15 mouse cellular contexts compared by ENCODE assay signal in genomic region chr11:105901501-105901900, GRCm38 (mm10). TPM values are rescaled to one million over a fixed set of nuclear protein-coding genes. Genes with fewer than 3 reads are reported as not detected.
DNase-seq lines count a peak whose midpoint lies in the region; ATAC-seq and TF ChIP-seq lines count a peak whose summit lies in the region.
"Had no signal": no experiment of that assay in that cellular context is flagged by ENCODE, and none has a peak within 500 bp of the region (broad histone marks: within the 10 kb centered on the region; RNA-seq: fewer than 3 reads in every experiment).

No protein-coding gene starts in this region.

- peak; percentile 30 for TF ChIP-seq RAD21 in CH12.LX (IDR thresholded peaks at IDR 0.05; ENCODE audit: low read depth, low read length)

- peak; percentile 49 for DNase-seq in heart, postnatal 0 days (ENCODE audit: low spot score)
- no peak for DNase-seq in heart, postnatal 4 days
- DNase-seq in CH12.LX (ENCODE audit: extremely low read depth), result peak; percentile 27
- peak; percentile 29 for DNase-seq in splenic B cell, adult 2 months (ENCODE audit: low read depth, low spot score)
- no peak for DNase-seq in thymus, postnatal 25 days
- DNase-seq in right cerebral cortex, postnatal 36 days (ENCODE audit: low spot score in 2 of 2), result no peak
- DNase-seq: adrenal gland, adult 8-10 months; cerebellum, adult 8-10 months; embryo, embryonic 11 days; lung, adult 18-20 months had no signal

- no peaks in the 10 kb centered on the region for H3K9me3 ChIP-seq in heart, postnatal 0 days (replicated peaks; ENCODE audit: control insufficient read depth, low read length)
- no peaks in the 10 kb centered on the region for H3K9me3 ChIP-seq in CH12.LX (replicated peaks; ENCODE audit: low read length)
- H3K9me3 ChIP-seq: hindbrain, embryonic 12.5 days had no signal

- H3K4me1 ChIP-seq in heart, postnatal 0 days (ENCODE audit: control insufficient read depth, insufficient read depth), result 0 out of 2 replicates have a peak, but pooled peaks cover 6% of the 10 kb centered on the region
- peaks cover 0 to 16% of the 10 kb centered on the region in 2 experiments; a peak in 2 of 4 replicates for H3K4me1 ChIP-seq in CH12.LX (ENCODE audit: control insufficient read depth in 1 of 2, insufficient read depth in 2 of 2)
- H3K4me1 ChIP-seq: hindbrain, embryonic 12.5 days had no signal

- no peak overlapping the region for H3K9ac ChIP-seq in heart, postnatal 0 days (replicated peaks; ENCODE audit: low read depth, low read length)
- H3K9ac ChIP-seq in CH12.LX (ENCODE audit: insufficient read depth, low read depth), result no peak overlapping the region
- H3K9ac ChIP-seq: hindbrain, embryonic 12.5 days had no signal

- H3K27ac ChIP-seq in heart, postnatal 0 days (ENCODE audit: low read depth), result peak overlapping the region; percentile 69
- no peak overlapping the region for H3K27ac ChIP-seq in CH12.LX (ENCODE audit: insufficient read depth, low read depth)
- H3K27ac ChIP-seq: hindbrain, embryonic 12.5 days; kidney, postnatal 0 days had no signal

- H3K27me3 ChIP-seq in heart, postnatal 0 days (ENCODE audit: control insufficient read depth, insufficient read depth, low read length), result no peaks in the 10 kb centered on the region
- H3K27me3 ChIP-seq in CH12.LX (replicated peaks), result no peaks in the 10 kb centered on the region
- no peaks in the 10 kb centered on the region for H3K27me3 ChIP-seq in splenic B cell, adult 2 months (ENCODE audit: control insufficient read depth, insufficient read depth, low read length, poor library complexity, severe bottlenecking)
- H3K27me3 ChIP-seq: hindbrain, embryonic 12.5 days had no signal

- no peaks in the 10 kb centered on the region for H3K79me2 ChIP-seq in CH12.LX (replicated peaks; ENCODE audit: control insufficient read depth, extremely low read depth, insufficient read depth, poor library complexity, severe bottlenecking)

- H3K36me3 ChIP-seq in heart, postnatal 0 days (replicated peaks; ENCODE audit: control insufficient read depth, insufficient read depth, low read length), result peaks cover 15% of the 10 kb centered on the region
- peaks cover 0 to 20% of the 10 kb centered on the region in 2 experiments for H3K36me3 ChIP-seq in CH12.LX (replicated peaks in 1 of 2; ENCODE audit: control insufficient read depth in 1 of 2, insufficient read depth in 1 of 2, low read length in 1 of 2)
- H3K36me3 ChIP-seq in splenic B cell, adult 2 months (ENCODE audit: control insufficient read depth, insufficient read depth, low read length, poor library complexity, severe bottlenecking), result no peaks in the 10 kb centered on the region

- in situ Hi-C loops in CH12.LX (cut with MboI; ENCODE audit: low pct_ligation_motif_present, low pct_unique_long_range_greater_than_20kb, low sequenced_read_pairs), result no loop called here

- dilution Hi-C loops in CH12.LX (cut with MboI; ENCODE audit: extremely low pct_ligation_motif_present, extremely low pct_unique_long_range_greater_than_20kb, low sequenced_read_pairs), result no loop called here

- H3K4me3 ChIP-seq in heart, postnatal 0 days (ENCODE audit: low read depth, low read length), result no peak overlapping the region
- H3K4me3 ChIP-seq in CH12.LX (replicated peaks in 1 of 3; ENCODE audit: low read depth in 2 of 3, low read length in 2 of 3, poor library complexity in 1 of 3), result no peak overlapping the region
- H3K4me3 ChIP-seq: hindbrain, embryonic 12.5 days had no signal

- peak; percentile 74 for ATAC-seq in heart, postnatal 0 days (ENCODE audit: insufficient read depth, low read depth)
- ATAC-seq in hematopoietic stem cell, adult 5-6 weeks (replicated peaks in 1 of 2; ENCODE audit: insufficient read depth in 1 of 2, low FRiP score in 2 of 2, low TSS enrichment in 1 of 2, low read depth in 1 of 2, poor library complexity in 2 of 2, severe bottlenecking in 2 of 2), result peak; percentile 32 to 53; a peak in 3 of 4 replicates
- ATAC-seq: forebrain, embryonic 14.5 days; intestine, embryonic 16.5 days had no signal

- no peak for TF ChIP-seq EP300 in heart, postnatal 0 days (IDR thresholded peaks at IDR 0.05; ENCODE audit: low read depth)
- no peak for TF ChIP-seq EP300 in CH12.LX (IDR thresholded peaks at IDR 0.05; ENCODE audit: low read length)

- TF ChIP-seq CTCF in heart, postnatal 0 days (IDR thresholded peaks at IDR 0.05; ENCODE audit: low read depth), result no peak
- peak in 1 of 2 experiments; percentile 43; a peak in 2 of 4 replicates for TF ChIP-seq CTCF in CH12.LX (conservative IDR thresholded peaks at IDR 0.05 in 1 of 2, IDR thresholded peaks at IDR 0.05 in 1 of 2; ENCODE audit: low read depth in 2 of 2, low read length in 2 of 2)

- WGBS in heart, postnatal 0 days, result 46% methylated on average over 2 of the region's 2 CpGs

- TF ChIP-seq POLR2A in CH12.LX (IDR thresholded peaks at IDR 0.05; ENCODE audit: low read depth, low read length), result no peak

- H3K4me2 ChIP-seq in heart, postnatal 0 days (ENCODE audit: low read depth, low read length), result no peak overlapping the region
- H3K4me2 ChIP-seq in CH12.LX (ENCODE audit: insufficient read depth, low read depth, poor library complexity, severe bottlenecking), result peak overlapping the region; percentile 5; the same call in 1 of the 2 replicates
- H3K4me2 ChIP-seq: hindbrain, embryonic 12.5 days had no signal

TF ChIP-seq in CH12.LX, 34 proteins besides CTCF, POLR2A, EP300 and RAD21:
- TF ChIP-seq ETS1 (conservative IDR thresholded peaks at IDR 0.05; ENCODE audit: low read depth, low read length), result peak; percentile 26
- TF ChIP-seq NELFE (IDR thresholded peaks at IDR 0.05; ENCODE audit: low read depth, low read length), result no peak
- TF ChIP-seq NRF1 (IDR thresholded peaks at IDR 0.05; ENCODE audit: low read depth, low read length), result no peak
- no peak for TF ChIP-seq UBTF (IDR thresholded peaks at IDR 0.05; ENCODE audit: low read depth, low read length)
- TF ChIP-seq SMC3 (IDR thresholded peaks at IDR 0.05; ENCODE audit: low read depth, low read length), result 0 out of 2 replicates have a peak, but pooled peaks have one; percentile 4
TF ChIP-seq in CH12.LX: peak in this region for 2.

RNA-seq across cellular contexts. Expression of gene Cyb561, which starts 51.6 kb away (rescaled TPM):
- 9.5 and 11.4 TPM in 2 replicates for total RNA-seq in heart, postnatal 0 days (2014; rRNA removed; ENCODE audit: low replicate concordance)
- 5.9 and 7.1 TPM in 2 replicates for polyA plus RNA-seq in heart, postnatal 0 days (2015; fragmentation: Nextera tagmentation; extraction: Ambion mirVana)
- 1 to 10 TPM; 6.0 to 6.4 TPM for total RNA-seq in heart, postnatal 4 days (2021)
- total RNA-seq in CH12.LX (2012; rRNA removed), result 2.6 and 3.9 TPM in 2 replicates
- total RNA-seq in CH12.LX (2014; rRNA removed), result 0.16 and 0.20 TPM in 2 replicates
- 0.18 and 0.51 TPM in 2 replicates for polyA plus RNA-seq in CH12.LX (2012; ENCODE audit: insufficient read length, low read depth)
- 1.2 and 2.2 TPM in 2 replicates for total RNA-seq in hematopoietic stem cell, adult 5-6 weeks (2017)

Comparison
In these comparisons a context has a peak if more than half of its experiments do, and no peak if none do; other contexts are left out.
1. DNase-seq: peak in heart, postnatal 0 days (single experiment), CH12.LX (single experiment) and splenic B cell, adult 2 months (single experiment); none in heart, postnatal 4 days (single experiment), thymus, postnatal 25 days (single experiment) and right cerebral cortex, postnatal 36 days (0 of 2).